ENCODE assay signal across 22 mouse cellular contexts in the genomic region with DNA sequence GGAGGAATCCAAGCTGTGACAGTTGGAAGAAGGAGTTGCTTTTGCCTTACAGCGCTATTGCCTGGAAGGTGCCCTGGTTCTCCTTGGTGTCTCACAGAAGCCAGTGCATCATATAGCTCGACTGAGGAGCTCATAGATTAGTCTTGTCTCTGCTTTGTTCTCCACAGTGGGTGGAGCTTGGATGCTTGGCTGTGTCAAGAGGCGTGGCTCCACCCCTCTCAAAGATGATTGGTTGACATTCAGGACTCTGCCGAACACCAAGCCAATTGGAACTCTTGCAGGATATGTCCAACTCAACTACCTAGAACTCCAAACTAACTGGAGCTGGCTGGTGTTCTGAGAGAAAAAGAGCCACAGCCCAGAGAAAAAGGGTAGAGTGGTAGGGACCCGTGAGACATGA. TPM values are rescaled to one million over a fixed set of nuclear protein-coding genes. Genes with fewer than 3 reads are reported as not detected.
DNase-seq lines count a peak whose midpoint lies in the region; ATAC-seq lines count a peak whose summit lies in the region.
"Had no signal": no experiment of that assay in that cellular context is flagged by ENCODE, and none has a peak within 500 bp of the region (broad histone marks: within the 10 kb centered on the region; RNA-seq: fewer than 3 reads in every experiment).

No protein-coding gene starts in this region.

- no peaks in the 10 kb centered on the region for H3K36me3 ChIP-seq in hindbrain, embryonic 10.5 days
- H3K36me3 ChIP-seq in hindbrain, embryonic 12.5 days: no peaks in the 10 kb centered on the region
- no peaks in the 10 kb centered on the region for H3K36me3 ChIP-seq in neural tube, embryonic 14.5 days (ENCODE audit: control insufficient read depth, insufficient read depth, low read length)
- H3K36me3 ChIP-seq: forebrain, embryonic 10.5 days; heart, embryonic 12.5 days; midbrain, embryonic 13.5 days had no signal

- no peak for ATAC-seq in hindbrain, embryonic 12.5 days (ENCODE audit: low FRiP score)
- peak; percentile 44; the same call in 1 of the 2 replicates for ATAC-seq in neural tube, embryonic 14.5 days (ENCODE audit: low read depth)
- ATAC-seq: forebrain, postnatal 0 days; lung, postnatal 0 days; midbrain, embryonic 13.5 days had no signal

- peaks cover 35% of the 10 kb centered on the region for H3K4me1 ChIP-seq in hindbrain, embryonic 10.5 days (replicated peaks)
- peaks cover 24% of the 10 kb centered on the region for H3K4me1 ChIP-seq in hindbrain, embryonic 12.5 days
- peaks cover 15% of the 10 kb centered on the region for H3K4me1 ChIP-seq in neural tube, embryonic 14.5 days (ENCODE audit: control insufficient read depth, insufficient read depth, low read length)
- H3K4me1 ChIP-seq: heart, embryonic 12.5 days had no signal

- H3K4me3 ChIP-seq in hindbrain, embryonic 10.5 days: no peak overlapping the region
- H3K4me3 ChIP-seq in hindbrain, embryonic 12.5 days: no peak overlapping the region
- no peak overlapping the region for H3K4me3 ChIP-seq in neural tube, embryonic 14.5 days (ENCODE audit: low read depth, low read length)
- H3K4me3 ChIP-seq: forebrain, embryonic 10.5 days; gastrocnemius, adult 2 months; heart, embryonic 12.5 days; midbrain, embryonic 13.5 days; myocyte had no signal

- H3K27me3 ChIP-seq in hindbrain, embryonic 10.5 days (ENCODE audit: insufficient read depth, poor library complexity, severe bottlenecking): no peaks in the 10 kb centered on the region
- H3K27me3 ChIP-seq in hindbrain, embryonic 12.5 days: no peaks in the 10 kb centered on the region
- no peaks in the 10 kb centered on the region for H3K27me3 ChIP-seq in neural tube, embryonic 14.5 days (ENCODE audit: control insufficient read depth, insufficient read depth, low read length)
- H3K27me3 ChIP-seq: midbrain, embryonic 13.5 days had no signal

- 46% methylated on average over 5 of the region's 5 CpGs for WGBS in hindbrain, embryonic 10.5 days
- 53% methylated on average over 5 of the region's 5 CpGs for WGBS in hindbrain, embryonic 12.5 days
- 39% methylated on average over 5 of the region's 5 CpGs for WGBS in neural tube, embryonic 14.5 days

- H3K27ac ChIP-seq in hindbrain, embryonic 10.5 days: peak overlapping the region; percentile 76
- no peak overlapping the region for H3K27ac ChIP-seq in hindbrain, embryonic 12.5 days
- no peak overlapping the region for H3K27ac ChIP-seq in neural tube, embryonic 14.5 days (ENCODE audit: low read depth, low read length)
- H3K27ac ChIP-seq: forebrain, embryonic 10.5 days; gastrocnemius, adult 2 months; midbrain, embryonic 13.5 days had no signal

- H3K4me2 ChIP-seq in hindbrain, embryonic 12.5 days (replicated peaks): no peak overlapping the region
- no peak overlapping the region for H3K4me2 ChIP-seq in neural tube, embryonic 14.5 days (ENCODE audit: low read depth, low read length)
- H3K4me2 ChIP-seq: heart, embryonic 12.5 days; midbrain, embryonic 13.5 days had no signal

- peak; percentile 22 for DNase-seq in hindbrain, embryonic 10.5 days (ENCODE audit: low spot score)
- DNase-seq in retina, postnatal 1 day: peak; percentile 59
- no peak for DNase-seq in retina, embryonic 14.5 days (ENCODE audit: low spot score)
- DNase-seq in R1 (ENCODE audit: low read depth, low spot score): peak; percentile 84
- DNase-seq in urinary bladder, adult 2 months (ENCODE audit: low spot score): no peak
- DNase-seq: adrenal gland, adult 8-10 months; cerebellum, postnatal 14 days; forebrain, postnatal 0 days; gastrocnemius, adult 2 months; heart, postnatal 14 days; kidney, adult 8-10 months; kidney, postnatal 14 days; left cerebral cortex, postnatal 4 days; liver; thymus, postnatal 14 days had no signal

- H3K9me3 ChIP-seq in hindbrain, embryonic 10.5 days: no peaks in the 10 kb centered on the region
- H3K9me3 ChIP-seq in hindbrain, embryonic 12.5 days (replicated peaks): no peaks in the 10 kb centered on the region
- no peaks in the 10 kb centered on the region for H3K9me3 ChIP-seq in neural tube, embryonic 14.5 days (ENCODE audit: control insufficient read depth, low read length)
- H3K9me3 ChIP-seq: heart, embryonic 12.5 days; midbrain, embryonic 13.5 days had no signal

- H3K9ac ChIP-seq in hindbrain, embryonic 12.5 days: no peak overlapping the region
- H3K9ac ChIP-seq in neural tube, embryonic 14.5 days (replicated peaks; ENCODE audit: low read depth, low read length): no peak overlapping the region
- H3K9ac ChIP-seq: forebrain, postnatal 0 days; heart, embryonic 12.5 days; midbrain, embryonic 13.5 days had no signal

RNA-seq across cellular contexts. Expression of gene Crmp1, which starts 22.1 kb away (rescaled TPM):
- polyA plus RNA-seq in hindbrain, embryonic 10.5 days (2016; fragmentation: Nextera tagmentation; extraction: Ambion mirVana): 178 and 407 TPM in 2 replicates
- 497 and 557 TPM in 2 replicates for polyA plus RNA-seq in hindbrain, embryonic 12.5 days (2016; fragmentation: Nextera tagmentation; extraction: Ambion mirVana)
- polyA plus RNA-seq in neural tube, embryonic 14.5 days (2014; fragmentation: Nextera tagmentation; extraction: Ambion mirVana): 908 and 937 TPM in 2 replicates
- 0.41 and 0.66 TPM in 2 replicates for polyA plus RNA-seq in urinary bladder, adult 2 months (2012; rRNA removed)

Comparison
In these comparisons a context has a peak if more than half of its experiments do, and no peak if none do; other contexts are left out.
1. DNase-seq: peak in hindbrain, embryonic 10.5 days (single experiment), retina, postnatal 1 day (single experiment) and R1 (single experiment); none in retina, embryonic 14.5 days (single experiment) and urinary bladder, adult 2 months (single experiment).
2. RNA of gene Crmp1, which starts 22.1 kb away (polyA plus RNA-seq): 908 to 937 TPM in neural tube, embryonic 14.5 days, 497 to 557 TPM in hindbrain, embryonic 12.5 days and 178 to 407 TPM in hindbrain, embryonic 10.5 days; 0.41 to 0.66 TPM in urinary bladder, adult 2 months; every median in the first group is over 100 times any median in the second.